Mouse (Mus musculus) G1E (cell line): ENCODE data around the gene Crbn. TPM values are rescaled to one million over a fixed set of nuclear protein-coding genes. Genes with fewer than 3 reads are reported as not detected.

Source experiments
- ATAC-seq: 2 replicates; pipeline ENCODE4 v1.8.0; 2016; ENCODE audit warnings: mild to moderate bottlenecking; ENCODE audit not compliant: insufficient number of reproducible peaks, poor library complexity, low FRiP score, severe bottlenecking; ENCODE audit errors: extremely low read depth
- DNase-seq: peaks from one replicate; pipeline ENCODE4 v3.0.0; 2012; ENCODE audit warnings: low spot score
- H3K27me3 ChIP-seq: 2 replicates; pipeline ENCODE4 v1.6.1; 2012; ENCODE audit warnings: mild to moderate bottlenecking, low read length, inconsistent platforms; ENCODE audit not compliant: insufficient read depth
- H3K36me3 ChIP-seq: replicated peaks from 2 replicates; pipeline ENCODE3; 2012; ENCODE audit warnings: mild to moderate bottlenecking, inconsistent platforms
- H3K4me1 ChIP-seq: 2 replicates; pipeline ENCODE4 v1.6.1; 2012; ENCODE audit warnings: low read depth, low read length, inconsistent platforms, mixed read lengths; ENCODE audit not compliant: insufficient read depth
- H3K4me3 ChIP-seq: 2 replicates; pipeline ENCODE4 v1.5.1; 2012; ENCODE audit warnings: low read depth, mild to moderate bottlenecking, inconsistent platforms, low read length, moderate library complexity, mixed read lengths
- H3K9me3 ChIP-seq: replicated peaks from 2 replicates; pipeline ENCODE4 v1.6.1; 2012; ENCODE audit warnings: inconsistent platforms
- CTCF ChIP-seq: IDR thresholded peaks from 2 replicates; pipeline ENCODE4 v1.5.1; 2012; ENCODE audit warnings: low read depth, low read length, inconsistent platforms, mixed read lengths
- GATA1 ChIP-seq: IDR thresholded peaks from 2 replicates; pipeline ENCODE4 v1.6.1; 2012; ENCODE audit warnings: borderline replicate concordance, low read length, inconsistent platforms, mixed read lengths
- GATA2 ChIP-seq: IDR thresholded peaks from 2 replicates; pipeline ENCODE4 v1.6.1; 2012; ENCODE audit warnings: low read depth, low read length, inconsistent platforms, borderline replicate concordance
- POLR2AphosphoS5 ChIP-seq: IDR thresholded peaks from 2 replicates; pipeline ENCODE4 v1.6.1; 2012; ENCODE audit warnings: low read depth, low read length, inconsistent platforms; ENCODE audit not compliant: insufficient replicate concordance
- TAL1 ChIP-seq: conservative IDR thresholded peaks from 2 replicates; pipeline ENCODE4 v1.6.1; 2012; ENCODE audit warnings: low read depth, low read length, inconsistent platforms, mixed read lengths
- polyA plus RNA-seq: library from polyadenylated mRNA; stranded (reverse); fragments of >175 nt; gene quantifications from 2 replicates; pipeline ENCODE4 v1.2.3, GENCODE M21; 2012
- total RNA-seq, 2 experiments: library from RNA; stranded (forward) in 1 of 2; stranded (reverse) in 1 of 2; fragments of 200-1000 nt in 1 of 2; fragments of >200 nt in 1 of 2; fragmentation: Nextera tagmentation in 1 of 2; gene quantifications; 2 replicates each; pipeline ENCODE4 v1.2.3; 2014 to 2017

The Crbn gene
- total and polyA plus RNA-seq, 3 experiments: 1.8 to 68.0 (median 42.8) TPM

DNA sequence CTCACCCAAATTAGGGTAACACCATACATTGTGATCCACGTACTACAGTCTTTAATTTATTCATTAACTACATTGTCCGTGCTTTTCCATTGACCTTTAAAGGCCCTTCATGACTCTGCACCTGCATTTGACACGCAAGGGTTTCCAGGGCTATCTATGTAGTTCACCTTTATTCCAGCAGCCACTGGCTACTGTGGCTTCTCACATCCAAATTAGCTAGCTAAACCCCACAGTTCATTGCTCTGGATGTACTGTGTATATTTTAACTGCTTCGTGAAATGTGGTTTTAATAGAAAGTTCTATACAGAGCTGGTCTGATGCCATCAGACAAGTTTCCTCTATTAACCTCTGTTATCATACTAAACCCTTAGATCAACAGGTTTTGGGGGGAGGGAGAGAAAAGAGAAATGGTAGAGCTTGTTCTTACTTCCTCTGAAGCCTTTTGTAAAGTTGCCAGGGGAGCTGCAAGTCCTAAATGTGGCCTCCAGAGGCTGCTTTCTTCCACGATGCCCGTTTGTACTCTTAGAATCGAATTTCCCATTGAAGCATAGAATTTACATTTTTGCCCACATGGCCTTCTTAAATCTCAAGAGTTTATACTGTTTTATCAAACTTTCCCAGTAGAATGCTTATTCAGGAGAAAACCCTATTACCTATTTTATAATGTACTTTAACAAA lies 56.2 kb downstream of the Crbn start:
- TF ChIP-seq GATA2 (no peak), GATA1 (no peak), TAL1 (no peak), POLR2AphosphoS5 (no peak), CTCF (no peak)
- Histone ChIP-seq H3K9me3 (no peaks in the 10 kb centered on the region), H3K27me3 (no peaks in the 10 kb centered on the region), H3K4me3 (no peak overlapping the region), H3K36me3 (no peaks in the 10 kb centered on the region), H3K4me1 (peaks cover 4% of the 10 kb centered on the region)
- ATAC-seq: no peak
- DNase-seq: no peak

DNA sequence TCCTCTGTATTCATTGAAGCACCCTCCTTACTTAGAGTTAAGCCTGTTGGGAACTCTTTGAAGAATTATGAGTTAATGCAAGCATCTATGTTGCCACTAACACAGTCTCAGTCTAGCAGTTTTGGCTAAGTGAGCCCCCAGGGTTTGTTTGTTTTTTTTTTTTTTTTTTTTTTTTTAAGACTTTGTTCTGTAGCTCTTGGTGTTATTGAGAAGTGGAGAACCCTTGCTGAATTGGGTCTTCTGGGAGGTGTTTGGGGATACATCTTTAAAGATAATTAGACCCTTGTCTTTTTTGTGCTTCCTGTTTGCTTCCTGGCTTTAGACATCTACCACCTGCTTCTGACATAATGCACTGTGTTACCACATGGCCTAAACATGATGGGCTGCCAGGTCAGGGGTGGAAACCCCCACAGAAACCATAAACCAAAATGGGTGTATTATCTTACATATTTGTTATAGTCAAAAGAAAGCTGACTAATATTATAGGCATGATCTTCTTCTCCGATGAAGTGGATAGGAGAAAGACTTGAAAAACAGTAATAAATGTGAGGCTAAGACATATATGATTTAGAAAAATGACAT lies 59.5 kb downstream of the Crbn start:
- ATAC-seq (no peak), DNase-seq (no peak)

DNA sequence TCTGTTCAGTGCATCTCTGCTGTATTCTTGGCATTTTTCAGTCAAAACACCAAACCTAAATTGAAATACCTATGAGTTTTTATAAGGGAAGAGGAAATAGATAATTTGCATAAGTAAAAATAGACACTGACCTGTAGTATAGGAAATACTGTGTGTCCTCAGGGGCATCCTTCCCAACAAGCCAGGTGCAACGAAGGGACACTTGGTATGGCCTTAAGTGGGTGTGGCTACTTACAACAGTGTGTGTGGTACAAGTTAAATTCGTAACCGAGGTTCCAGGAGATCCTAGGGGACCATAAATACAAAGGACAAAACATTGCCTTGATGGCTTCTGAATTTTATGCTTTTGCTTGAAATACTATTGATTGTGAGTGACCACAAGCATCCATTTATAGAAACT lies 61.6 kb downstream of the Crbn start:
- no peak overlapping the region for H3K4me3 ChIP-seq
- no peak for TF ChIP-seq GATA2
- TF ChIP-seq CTCF: no peak
- TF ChIP-seq TAL1: no peak
- no peak for TF ChIP-seq POLR2AphosphoS5
- TF ChIP-seq GATA1: no peak
- H3K9me3 ChIP-seq: no peaks in the 10 kb centered on the region
- no peaks in the 10 kb centered on the region for H3K27me3 ChIP-seq
- H3K36me3 ChIP-seq: no peaks in the 10 kb centered on the region
- no peaks in the 10 kb centered on the region for H3K4me1 ChIP-seq
- DNase-seq (no peak), ATAC-seq (no peak)

More for the DNA sequence above, 59.5 kb downstream of the Crbn start:
- H3K4me3 ChIP-seq: no peak overlapping the region
- H3K36me3 ChIP-seq: no peaks in the 10 kb centered on the region
- TF ChIP-seq GATA2: no peak
- TF ChIP-seq GATA1: no peak
- no peak for TF ChIP-seq CTCF
- no peak for TF ChIP-seq TAL1
- no peak for TF ChIP-seq POLR2AphosphoS5
- no peaks in the 10 kb centered on the region for H3K9me3 ChIP-seq
- no peaks in the 10 kb centered on the region for H3K4me1 ChIP-seq
- no peaks in the 10 kb centered on the region for H3K27me3 ChIP-seq

DNA sequence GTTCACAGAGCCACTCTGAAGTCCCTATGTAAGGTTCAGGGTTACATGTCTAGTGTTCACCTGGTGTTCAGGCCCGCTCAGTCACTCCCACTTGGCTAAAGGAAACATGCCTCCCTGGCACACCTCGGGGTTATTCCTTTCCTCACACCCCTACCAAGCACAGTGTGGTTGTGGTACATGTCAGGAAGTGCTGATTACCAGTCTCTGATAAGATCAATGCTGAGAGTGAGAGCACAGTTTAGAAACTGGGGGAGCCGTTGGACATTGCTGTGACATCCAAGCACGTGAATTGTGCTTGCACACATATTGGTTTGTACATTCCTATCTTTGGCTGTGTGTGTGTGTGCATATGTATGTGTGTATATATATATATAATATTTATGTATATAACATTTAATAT lies 67.3 kb downstream of the Crbn start:
- Histone ChIP-seq H3K4me3 (no peak overlapping the region), H3K27me3 (no peaks in the 10 kb centered on the region), H3K36me3 (no peaks in the 10 kb centered on the region), H3K4me1 (0 out of 2 replicates have a peak, but pooled peaks cover 3% of the 10 kb centered on the region), H3K9me3 (no peaks in the 10 kb centered on the region)
- no peak for DNase-seq
- no peak for TF ChIP-seq GATA1
- TF ChIP-seq CTCF: no peak
- TF ChIP-seq GATA2: no peak
- no peak for TF ChIP-seq POLR2AphosphoS5
- no peak for TF ChIP-seq TAL1
- ATAC-seq: peak; percentile 56

Other genes with a start within 250 kb of the Crbn start
- gene Il5ra, start 51.0 kb downstream of the Crbn start, total RNA-seq (2014; fragmentation: Nextera tagmentation): 8.1 and 12.5 TPM in 2 replicates
- gene Il5ra, start 51.0 kb downstream of the Crbn start, total RNA-seq (2017): 2.7 and 3.1 TPM in 2 replicates
- gene Il5ra, start 51.0 kb downstream of the Crbn start, polyA plus RNA-seq: 0.14 and 0.23 TPM in 2 replicates
- 71.6 and 79.9 TPM in 2 replicates for gene Trnt1, start 31.0 kb downstream of the Crbn start, total RNA-seq (2014; fragmentation: Nextera tagmentation)
- 144 and 155 TPM in 2 replicates for gene Trnt1, start 31.0 kb downstream of the Crbn start, total RNA-seq (2017)
- 4.9 and 7.5 TPM in 2 replicates for gene Trnt1, start 31.0 kb downstream of the Crbn start, polyA plus RNA-seq